12 mouse cellular contexts compared by ENCODE assay signal in genomic region chr9:115548722-115549349, GRCm38 (mm10).
DNase-seq lines count a peak whose midpoint lies in the region; ATAC-seq lines count a peak whose summit lies in the region.
"Had no signal": no experiment of that assay in that cellular context is flagged by ENCODE, and none has a peak within 500 bp of the region (broad histone marks: within the 10 kb centered on the region; RNA-seq: fewer than 3 reads in every experiment).

No protein-coding gene starts in this region.

- H3K27me3 ChIP-seq in liver, embryonic 12.5 days (replicated peaks): no peaks in the 10 kb centered on the region
- H3K27me3 ChIP-seq: embryonic facial prominence, embryonic 15.5 days; hindbrain, embryonic 15.5 days; liver, embryonic 15.5 days had no signal

- peak; percentile 30 for DNase-seq in embryo, embryonic 10 days (ENCODE audit: low spot score)
- DNase-seq in embryo, embryonic 11 days: no peak
- DNase-seq in ovary, postnatal 36 days (ENCODE audit: low spot score): peak; percentile 30
- DNase-seq in ovary, postnatal 14 days (ENCODE audit: low spot score): no peak
- peak; percentile 4 for DNase-seq in yolk sac, embryonic 10.5 days (ENCODE audit: low spot score)
- no peak for DNase-seq in right cerebral cortex, postnatal 10 days (ENCODE audit: low spot score in 2 of 2)
- DNase-seq in adrenal gland, adult 2 months: no peak
- DNase-seq: cerebellum, adult 8-10 months had no signal

- 51% methylated on average over 8 of the region's 8 CpGs for WGBS in liver, embryonic 12.5 days (ENCODE audit: insufficient replicate concordance)

- H3K9me3 ChIP-seq in liver, embryonic 12.5 days (replicated peaks): no peaks in the 10 kb centered on the region
- H3K9me3 ChIP-seq: embryonic facial prominence, embryonic 15.5 days; hindbrain, embryonic 15.5 days; liver, embryonic 15.5 days had no signal

- ATAC-seq in liver, embryonic 12.5 days: peak; percentile 64

- 0 out of 2 replicates have a peak, but pooled peaks cover 5% of the 10 kb centered on the region for H3K4me1 ChIP-seq in liver, embryonic 12.5 days

- no peak overlapping the region for H3K9ac ChIP-seq in liver, embryonic 12.5 days
- H3K9ac ChIP-seq: embryonic facial prominence, embryonic 15.5 days; hindbrain, embryonic 15.5 days; liver, embryonic 15.5 days had no signal

- no peaks in the 10 kb centered on the region for H3K36me3 ChIP-seq in liver, embryonic 12.5 days
- H3K36me3 ChIP-seq: embryonic facial prominence, embryonic 15.5 days; hindbrain, embryonic 15.5 days; liver, embryonic 15.5 days had no signal

- H3K4me2 ChIP-seq in liver, embryonic 12.5 days: peak overlapping the region; percentile 8; the same call in 1 of the 2 replicates
- H3K4me2 ChIP-seq: embryonic facial prominence, embryonic 15.5 days; hindbrain, embryonic 15.5 days; liver, embryonic 15.5 days had no signal

- no peak overlapping the region for H3K4me3 ChIP-seq in liver, embryonic 12.5 days
- H3K4me3 ChIP-seq: embryonic facial prominence, embryonic 15.5 days; hindbrain, embryonic 15.5 days; liver, embryonic 15.5 days had no signal

- no peak overlapping the region for H3K27ac ChIP-seq in liver, embryonic 12.5 days
- H3K27ac ChIP-seq: embryonic facial prominence, embryonic 15.5 days; hindbrain, embryonic 15.5 days; liver, embryonic 15.5 days had no signal

Comparison
In these comparisons a context has a peak if more than half of its experiments do, and no peak if none do; other contexts are left out.
1. DNase-seq: peak in embryo, embryonic 10 days (single experiment), ovary, postnatal 36 days (single experiment) and yolk sac, embryonic 10.5 days (single experiment); none in embryo, embryonic 11 days (single experiment), ovary, postnatal 14 days (single experiment), right cerebral cortex, postnatal 10 days (0 of 2) and adrenal gland, adult 2 months (single experiment).